In genomic region chr17:35782398-35782797, GRCm38 (mm10) we compare ENCODE assay signal across 12 mouse cellular contexts. TPM values are rescaled to one million over a fixed set of nuclear protein-coding genes. Genes with fewer than 3 reads are reported as not detected.
A peak's percentile ranks its signal among the peaks of the same experiment; 100 is the strongest.
DNase-seq lines count a peak whose midpoint lies in the region; ATAC-seq and TF ChIP-seq lines count a peak whose summit lies in the region.
"Had no signal": no experiment of that assay in that cellular context is flagged by ENCODE, and none has a peak within 500 bp of the region (broad histone marks: within the 10 kb centered on the region; RNA-seq: fewer than 3 reads in every experiment).

No protein-coding gene starts in this region.

- TF ChIP-seq POLR2A in cerebellum, adult 2 months (IDR thresholded peaks at IDR 0.05; ENCODE audit: borderline replicate concordance, insufficient read depth, low read length): no peak

- H3K9ac ChIP-seq in hindbrain, embryonic 13.5 days: no peak overlapping the region
- H3K9ac ChIP-seq in midbrain, embryonic 13.5 days (replicated peaks): no peak overlapping the region
- H3K9ac ChIP-seq in stomach, postnatal 0 days (ENCODE audit: low read length): no peak overlapping the region
- H3K9ac ChIP-seq: intestine, embryonic 15.5 days; neural tube, embryonic 13.5 days; stomach, embryonic 15.5 days had no signal

- no peaks in the 10 kb centered on the region for H3K27me3 ChIP-seq in hindbrain, embryonic 10.5 days (ENCODE audit: insufficient read depth, poor library complexity, severe bottlenecking)
- no peaks in the 10 kb centered on the region for H3K27me3 ChIP-seq in hindbrain, embryonic 13.5 days
- H3K27me3 ChIP-seq in midbrain, embryonic 10.5 days (ENCODE audit: low read depth, poor library complexity, severe bottlenecking): no peaks in the 10 kb centered on the region
- no peaks in the 10 kb centered on the region for H3K27me3 ChIP-seq in midbrain, embryonic 13.5 days
- no peaks in the 10 kb centered on the region for H3K27me3 ChIP-seq in stomach, postnatal 0 days (ENCODE audit: control insufficient read depth, insufficient read depth, low read length)
- H3K27me3 ChIP-seq in cerebellum, adult 2 months (ENCODE audit: control insufficient read depth, insufficient read depth, low read length): no peaks in the 10 kb centered on the region
- H3K27me3 ChIP-seq: intestine, embryonic 15.5 days; neural tube, embryonic 13.5 days; stomach, embryonic 15.5 days had no signal

- ATAC-seq in hindbrain, embryonic 13.5 days (ENCODE audit: low FRiP score): no peak
- no peak for ATAC-seq in midbrain, embryonic 13.5 days
- no peak for ATAC-seq in stomach, postnatal 0 days (ENCODE audit: low FRiP score, low TSS enrichment)
- ATAC-seq: intestine, embryonic 15.5 days had no signal

- H3K9me3 ChIP-seq in hindbrain, embryonic 10.5 days: no peaks in the 10 kb centered on the region
- no peaks in the 10 kb centered on the region for H3K9me3 ChIP-seq in hindbrain, embryonic 13.5 days
- H3K9me3 ChIP-seq in midbrain, embryonic 10.5 days (replicated peaks): no peaks in the 10 kb centered on the region
- H3K9me3 ChIP-seq in midbrain, embryonic 13.5 days: no peaks in the 10 kb centered on the region
- no peaks in the 10 kb centered on the region for H3K9me3 ChIP-seq in stomach, postnatal 0 days (ENCODE audit: control insufficient read depth, low read length)
- H3K9me3 ChIP-seq: intestine, embryonic 15.5 days; neural tube, embryonic 13.5 days; stomach, embryonic 15.5 days had no signal

- peak; percentile 53 for TF ChIP-seq CTCF in stomach, postnatal 0 days (IDR thresholded peaks at IDR 0.05; ENCODE audit: low read depth)
- TF ChIP-seq CTCF in cerebellum, adult 2 months (IDR thresholded peaks at IDR 0.05; ENCODE audit: borderline replicate concordance, insufficient read depth, low read depth, low read length): no peak

- DNase-seq in hindbrain, embryonic 10.5 days (ENCODE audit: low spot score): peak; percentile 35
- DNase-seq in midbrain, embryonic 10.5 days (ENCODE audit: low spot score): peak; percentile 28
- peak; percentile 40 for DNase-seq in embryo, embryonic 10.5 days (ENCODE audit: low spot score)
- no peak for DNase-seq in stomach, postnatal 0 days (ENCODE audit: low spot score)
- DNase-seq in cerebellum, adult 2 months: no peak
- DNase-seq in heart, adult 11 months: no peak
- DNase-seq: cerebellum, adult 9-11 months had no signal

- no peak overlapping the region for H3K27ac ChIP-seq in hindbrain, embryonic 10.5 days
- no peak overlapping the region for H3K27ac ChIP-seq in hindbrain, embryonic 13.5 days
- H3K27ac ChIP-seq in midbrain, embryonic 10.5 days (replicated peaks): no peak overlapping the region
- no peak overlapping the region for H3K27ac ChIP-seq in midbrain, embryonic 13.5 days
- no peak overlapping the region for H3K27ac ChIP-seq in stomach, postnatal 0 days (replicated peaks)
- H3K27ac ChIP-seq in cerebellum, adult 2 months (ENCODE audit: insufficient read depth, low read length): no peak overlapping the region
- H3K27ac ChIP-seq: intestine, embryonic 15.5 days; neural tube, embryonic 13.5 days; stomach, embryonic 15.5 days had no signal

- no peaks in the 10 kb centered on the region for H3K36me3 ChIP-seq in hindbrain, embryonic 10.5 days
- no peaks in the 10 kb centered on the region for H3K36me3 ChIP-seq in hindbrain, embryonic 13.5 days
- no peaks in the 10 kb centered on the region for H3K36me3 ChIP-seq in midbrain, embryonic 10.5 days
- no peaks in the 10 kb centered on the region for H3K36me3 ChIP-seq in midbrain, embryonic 13.5 days
- no peaks in the 10 kb centered on the region for H3K36me3 ChIP-seq in stomach, postnatal 0 days (ENCODE audit: control insufficient read depth, insufficient read depth, low read length)
- H3K36me3 ChIP-seq: intestine, embryonic 15.5 days; neural tube, embryonic 13.5 days; stomach, embryonic 15.5 days had no signal

- H3K4me1 ChIP-seq in hindbrain, embryonic 10.5 days (replicated peaks): no peaks in the 10 kb centered on the region; the same call in 1 of the 2 replicates
- no peaks in the 10 kb centered on the region for H3K4me1 ChIP-seq in hindbrain, embryonic 13.5 days (replicated peaks)
- no peaks in the 10 kb centered on the region for H3K4me1 ChIP-seq in midbrain, embryonic 10.5 days
- no peaks in the 10 kb centered on the region for H3K4me1 ChIP-seq in midbrain, embryonic 13.5 days (replicated peaks)
- H3K4me1 ChIP-seq in stomach, postnatal 0 days (replicated peaks; ENCODE audit: control insufficient read depth, insufficient read depth): peaks cover 8% of the 10 kb centered on the region; the same call in 1 of the 2 replicates
- peaks cover 5% of the 10 kb centered on the region; the same call in 1 of the 2 replicates for H3K4me1 ChIP-seq in cerebellum, adult 2 months (ENCODE audit: control insufficient read depth, insufficient read depth, low read length)

- no peak overlapping the region for H3K4me3 ChIP-seq in hindbrain, embryonic 10.5 days
- H3K4me3 ChIP-seq in hindbrain, embryonic 13.5 days: no peak overlapping the region
- no peak overlapping the region for H3K4me3 ChIP-seq in midbrain, embryonic 10.5 days
- H3K4me3 ChIP-seq in midbrain, embryonic 13.5 days (replicated peaks): no peak overlapping the region
- no peak overlapping the region for H3K4me3 ChIP-seq in stomach, postnatal 0 days (ENCODE audit: low read depth, low read length)
- H3K4me3 ChIP-seq in cerebellum, adult 2 months (replicated peaks; ENCODE audit: insufficient read depth, low read depth, low read length): no peak overlapping the region
- H3K4me3 ChIP-seq: intestine, embryonic 15.5 days; neural tube, embryonic 13.5 days; stomach, embryonic 15.5 days had no signal

- TF ChIP-seq EP300 in stomach, postnatal 0 days (optimal IDR thresholded peaks at IDR 0.05): no peak

- no peak overlapping the region for H3K4me2 ChIP-seq in hindbrain, embryonic 13.5 days
- H3K4me2 ChIP-seq in midbrain, embryonic 13.5 days (replicated peaks): no peak overlapping the region
- H3K4me2 ChIP-seq in stomach, postnatal 0 days (replicated peaks; ENCODE audit: low read depth): no peak overlapping the region
- H3K4me2 ChIP-seq: intestine, embryonic 15.5 days; neural tube, embryonic 13.5 days; stomach, embryonic 15.5 days had no signal

- 72% methylated on average over 2 of the region's 2 CpGs for WGBS in hindbrain, embryonic 10.5 days
- WGBS in hindbrain, embryonic 13.5 days: 70% methylated on average over 2 of the region's 2 CpGs
- WGBS in midbrain, embryonic 10.5 days: 82% methylated on average over 2 of the region's 2 CpGs
- WGBS in midbrain, embryonic 13.5 days: 64% methylated on average over 2 of the region's 2 CpGs
- WGBS in stomach, postnatal 0 days: 76% methylated on average over 2 of the region's 2 CpGs
- WGBS in cerebellum, adult 2 months: 85% methylated on average over 2 of the region's 2 CpGs

RNA-seq across cellular contexts. Expression of gene Ier3, which starts 39.1 kb away (rescaled TPM):
- polyA plus RNA-seq in hindbrain, embryonic 10.5 days (2016; fragmentation: Nextera tagmentation; extraction: Ambion mirVana): 3.8 and 4.8 TPM in 2 replicates
- polyA plus RNA-seq in hindbrain, embryonic 13.5 days (2015; fragmentation: Nextera tagmentation; extraction: Ambion mirVana): 8.2 and 9.2 TPM in 2 replicates
- polyA plus RNA-seq in midbrain, embryonic 10.5 days (2016; fragmentation: Nextera tagmentation; extraction: Ambion mirVana): 3.0 and 3.7 TPM in 2 replicates
- 6.7 and 7.1 TPM in 2 replicates for polyA plus RNA-seq in midbrain, embryonic 13.5 days (2015; fragmentation: Nextera tagmentation; extraction: Ambion mirVana)
- 74.8 and 79.5 TPM in 2 replicates for polyA plus RNA-seq in stomach, postnatal 0 days (2015; fragmentation: Nextera tagmentation; extraction: Ambion mirVana)
- polyA plus RNA-seq in cerebellum, adult 2 months (2012; rRNA removed): 22.6 and 25.2 TPM in 2 replicates

RNA-seq across cellular contexts. Expression of gene Flot1, which starts 40.6 kb away (rescaled TPM):
- polyA plus RNA-seq in hindbrain, embryonic 10.5 days (2016; fragmentation: Nextera tagmentation; extraction: Ambion mirVana): 58.4 and 63.7 TPM in 2 replicates
- polyA plus RNA-seq in hindbrain, embryonic 13.5 days (2015; fragmentation: Nextera tagmentation; extraction: Ambion mirVana): 75.2 and 78.8 TPM in 2 replicates
- polyA plus RNA-seq in midbrain, embryonic 10.5 days (2016; fragmentation: Nextera tagmentation; extraction: Ambion mirVana): 54.8 and 59.3 TPM in 2 replicates
- 59.6 and 67.4 TPM in 2 replicates for polyA plus RNA-seq in midbrain, embryonic 13.5 days (2015; fragmentation: Nextera tagmentation; extraction: Ambion mirVana)
- 41.0 and 43.5 TPM in 2 replicates for polyA plus RNA-seq in stomach, postnatal 0 days (2015; fragmentation: Nextera tagmentation; extraction: Ambion mirVana)
- polyA plus RNA-seq in cerebellum, adult 2 months (2012; rRNA removed): 129 and 140 TPM in 2 replicates

RNA-seq across cellular contexts. Expression of gene Tubb5, which starts 55.7 kb away (rescaled TPM):
- 1,604 and 1,655 TPM in 2 replicates for polyA plus RNA-seq in hindbrain, embryonic 10.5 days (2016; fragmentation: Nextera tagmentation; extraction: Ambion mirVana)
- 1,714 and 1,822 TPM in 2 replicates for polyA plus RNA-seq in hindbrain, embryonic 13.5 days (2015; fragmentation: Nextera tagmentation; extraction: Ambion mirVana)
- polyA plus RNA-seq in midbrain, embryonic 10.5 days (2016; fragmentation: Nextera tagmentation; extraction: Ambion mirVana): 1,574 and 1,617 TPM in 2 replicates
- 1,832 and 1,895 TPM in 2 replicates for polyA plus RNA-seq in midbrain, embryonic 13.5 days (2015; fragmentation: Nextera tagmentation; extraction: Ambion mirVana)
- 251 and 296 TPM in 2 replicates for polyA plus RNA-seq in stomach, postnatal 0 days (2015; fragmentation: Nextera tagmentation; extraction: Ambion mirVana)
- polyA plus RNA-seq in cerebellum, adult 2 months (2012; rRNA removed): 320 TPM in 2 replicates

RNA-seq across cellular contexts. Expression of gene Mdc1, which starts 58.9 kb away (rescaled TPM):
- 18.3 and 20.7 TPM in 2 replicates for polyA plus RNA-seq in hindbrain, embryonic 10.5 days (2016; fragmentation: Nextera tagmentation; extraction: Ambion mirVana)
- polyA plus RNA-seq in hindbrain, embryonic 13.5 days (2015; fragmentation: Nextera tagmentation; extraction: Ambion mirVana): 11.0 and 11.3 TPM in 2 replicates
- polyA plus RNA-seq in midbrain, embryonic 10.5 days (2016; fragmentation: Nextera tagmentation; extraction: Ambion mirVana): 21.1 and 21.7 TPM in 2 replicates
- polyA plus RNA-seq in midbrain, embryonic 13.5 days (2015; fragmentation: Nextera tagmentation; extraction: Ambion mirVana): 10.3 and 12.7 TPM in 2 replicates
- polyA plus RNA-seq in stomach, postnatal 0 days (2015; fragmentation: Nextera tagmentation; extraction: Ambion mirVana): 2.1 and 2.2 TPM in 2 replicates
- 12.1 and 16.1 TPM in 2 replicates for polyA plus RNA-seq in cerebellum, adult 2 months (2012; rRNA removed)

Comparison
In these comparisons a context has a peak if more than half of its experiments do, and no peak if none do; other contexts are left out.
1. DNase-seq: peak in hindbrain, embryonic 10.5 days (single experiment), midbrain, embryonic 10.5 days (single experiment) and embryo, embryonic 10.5 days (single experiment); none in stomach, postnatal 0 days (single experiment), cerebellum, adult 2 months (0 of 2) and heart, adult 11 months (single experiment).